Mouse (Mus musculus) thymus, postnatal 36 days (tissue): Measurements from ENCODE around the gene Trmt44.

Source experiments
- DNase-seq, 2 experiments: peaks; one replicate each; pipeline ENCODE4 v3.0.0; 2022; ENCODE audit warnings: mixed read lengths in 2 of 2

Trmt44 gene

GRCm38 (mm10) chr5:35539576-35539975 lies 35.3 kb downstream of the Trmt44 start:
- no peak for DNase-seq

- no peak for DNase-seq
Observed at GRCm38 (mm10) chr5:35538022-35538421, 36.8 kb downstream of the Trmt44 start.

- DNase-seq, result no peak
Observed at GRCm38 (mm10) chr5:35537474-35537873, 37.4 kb downstream of the Trmt44 start.

GRCm38 (mm10) chr5:35536271-35536670 lies 38.6 kb downstream of the Trmt44 start:
- DNase-seq, result no peak

- peak; percentile 17 to 27 for DNase-seq
Observed at GRCm38 (mm10) chr5:35531586-35531985, 43.3 kb downstream of the Trmt44 start.

- peak; percentile 19 to 27 for DNase-seq
Observed at GRCm38 (mm10) chr5:35530442-35530841, 44.4 kb downstream of the Trmt44 start.

GRCm38 (mm10) chr5:35525469-35526123 lies 49.3 kb downstream of the Trmt44 start, which contains the start of gene Cpz:
TSS of gene Cpz (minus strand) at chr5:35525698.
- DNase-seq, result no peak

GRCm38 (mm10) chr5:35524381-35524780 lies 50.5 kb downstream of the Trmt44 start:
- no peak for DNase-seq

GRCm38 (mm10) chr5:35523735-35524134 lies 51.1 kb downstream of the Trmt44 start:
- peak in 1 of 2 experiments; percentile 23 for DNase-seq

- no peak for DNase-seq
Observed at GRCm38 (mm10) chr5:35516781-35517180, 58.1 kb downstream of the Trmt44 start.

GRCm38 (mm10) chr5:35510589-35510988 lies 64.3 kb downstream of the Trmt44 start:
- peak; percentile 9 to 10 for DNase-seq
